Mouse (Mus musculus) testis, adult 2 months (tissue): ENCODE data around the gene Egln3. TPM values are rescaled to one million over a fixed set of nuclear protein-coding genes. Genes with fewer than 3 reads are reported as not detected.

Experiments used
- H3K27ac ChIP-seq: fragments of 200-500 bp; 2 replicates; pipeline ENCODE4 v1.5.1; 2012; ENCODE audit warnings: low read depth, low read length; ENCODE audit not compliant: control insufficient read depth, insufficient read depth
- H3K27me3 ChIP-seq: fragments of 200-500 bp; 2 replicates; pipeline ENCODE4 v1.6.1; 2012; ENCODE audit warnings: mild to moderate bottlenecking, low read length, moderate library complexity; ENCODE audit not compliant: control insufficient read depth, insufficient read depth
- H3K36me3 ChIP-seq: fragments of 200-500 bp; 2 replicates; pipeline ENCODE4 v1.6.1; 2012; ENCODE audit warnings: mild to moderate bottlenecking, low read length; ENCODE audit not compliant: control insufficient read depth, insufficient read depth
- H3K4me1 ChIP-seq: fragments of 200-500 bp; 2 replicates; pipeline ENCODE4 v1.6.1; 2012; ENCODE audit warnings: low read length; ENCODE audit not compliant: control insufficient read depth, insufficient read depth
- H3K4me3 ChIP-seq: fragments of 200-500 bp; 2 replicates; pipeline ENCODE4 v1.5.1; 2012; ENCODE audit warnings: low read depth, mild to moderate bottlenecking, low read length, moderate library complexity, mixed read lengths; ENCODE audit not compliant: control insufficient read depth
- CTCF ChIP-seq: fragments of 200-500 bp; IDR thresholded peaks from 2 replicates; pipeline ENCODE4 v1.5.1; 2012; ENCODE audit warnings: low read depth, mild to moderate bottlenecking, inconsistent platforms, low read length, moderate library complexity; ENCODE audit not compliant: control insufficient read depth, insufficient read depth, insufficient replicate concordance
- POLR2A ChIP-seq: fragments of 200-500 bp; IDR thresholded peaks from 2 replicates; pipeline ENCODE4 v1.6.1; 2012; ENCODE audit warnings: low read depth, mild to moderate bottlenecking, inconsistent platforms, low read length, moderate library complexity; ENCODE audit not compliant: control insufficient read depth
- polyA plus RNA-seq: library from polyadenylated mRNA; depleted of rRNA; stranded (reverse); fragments of >200 nt; gene quantifications from 2 replicates; pipeline ENCODE4 v1.2.3, GENCODE M21; 2012

Egln3 gene
- polyA plus RNA-seq, 1 experiment: 0.25 TPM

GRCm38 (mm10) chr12:54202765-54203655 is 650 bp downstream of the Egln3 start:
- TF ChIP-seq POLR2A (no peak), CTCF (no peak)
- Histone ChIP-seq H3K27ac (no peak overlapping the region), H3K27me3 (no peaks in the 10 kb centered on the region), H3K36me3 (no peaks in the 10 kb centered on the region), H3K4me1 (peaks cover 5% of the 10 kb centered on the region; the same call in 1 of the 2 replicates), H3K4me3 (peak overlapping the region; percentile 76)

- no peak for TF ChIP-seq CTCF
- TF ChIP-seq POLR2A: no peak
- H3K4me3 ChIP-seq: no peak overlapping the region
- no peaks in the 10 kb centered on the region for H3K36me3 ChIP-seq
- H3K4me1 ChIP-seq: peaks cover 5% of the 10 kb centered on the region; the same call in 1 of the 2 replicates
- no peak overlapping the region for H3K27ac ChIP-seq
- H3K27me3 ChIP-seq: no peaks in the 10 kb centered on the region
These were observed 1.4 kb downstream of the Egln3 start for GRCm38 (mm10) chr12:54202276-54202675.

GRCm38 (mm10) chr12:54200856-54201255 is 2.8 kb downstream of the Egln3 start:
- Histone ChIP-seq H3K27ac (no peak overlapping the region), H3K4me3 (no peak overlapping the region), H3K27me3 (no peaks in the 10 kb centered on the region), H3K4me1 (peaks cover 5% of the 10 kb centered on the region; the same call in 1 of the 2 replicates), H3K36me3 (no peaks in the 10 kb centered on the region)
- no peak for TF ChIP-seq CTCF

GRCm38 (mm10) chr12:54200172-54200571 is 3.5 kb downstream of the Egln3 start:
- Histone ChIP-seq H3K27ac (no peak overlapping the region), H3K4me1 (peaks cover 5% of the 10 kb centered on the region; the same call in 1 of the 2 replicates), H3K36me3 (no peaks in the 10 kb centered on the region), H3K27me3 (no peaks in the 10 kb centered on the region), H3K4me3 (no peak overlapping the region)
- TF ChIP-seq POLR2A (no peak), CTCF (peak; percentile 11; the same call in 1 of the 2 replicates)

- Histone ChIP-seq H3K27me3 (no peaks in the 10 kb centered on the region), H3K27ac (no peak overlapping the region), H3K36me3 (no peaks in the 10 kb centered on the region), H3K4me3 (no peak overlapping the region), H3K4me1 (peaks cover 5% of the 10 kb centered on the region; the same call in 1 of the 2 replicates)
- no peak for TF ChIP-seq CTCF
- no peak for TF ChIP-seq POLR2A
These were observed 5.3 kb downstream of the Egln3 start for GRCm38 (mm10) chr12:54198282-54198918.

- Histone ChIP-seq H3K36me3 (no peaks in the 10 kb centered on the region), H3K27me3 (no peaks in the 10 kb centered on the region), H3K4me1 (peaks cover 1% of the 10 kb centered on the region; the same call in 1 of the 2 replicates), H3K4me3 (no peak overlapping the region), H3K27ac (no peak overlapping the region)
- TF ChIP-seq POLR2A: no peak
These were observed 5.8 kb downstream of the Egln3 start for GRCm38 (mm10) chr12:54197849-54198248.

GRCm38 (mm10) chr12:54197301-54197782 is 6.3 kb downstream of the Egln3 start:
- Histone ChIP-seq H3K36me3 (no peaks in the 10 kb centered on the region), H3K4me3 (no peak overlapping the region), H3K27ac (no peak overlapping the region), H3K4me1 (no peaks in the 10 kb centered on the region), H3K27me3 (no peaks in the 10 kb centered on the region)
- TF ChIP-seq CTCF: no peak
- TF ChIP-seq POLR2A: no peak
